Mouse (Mus musculus) lung, postnatal 0 days (tissue): ENCODE measurements around the gene Mta3. TPM values are rescaled to one million over a fixed set of nuclear protein-coding genes. Genes with fewer than 3 reads are reported as not detected.

ENCODE experiments used
- ATAC-seq: fragments of 200-750 bp; cut with Nextera tagmentation; 2 replicates; pipeline ENCODE4 v1.8.0; 2017; ENCODE audit warnings: moderate library complexity
- DNase-seq: peaks from one replicate; pipeline ENCODE4 v3.0.0-alpha.2; 2016; ENCODE audit warnings: low spot score
- H3K27ac ChIP-seq: fragments of 300-500 bp; sonication (generic); 2 replicates; pipeline ENCODE4 v1.5.1; 2014; ENCODE audit warnings: antibody characterized with exemption, mild to moderate bottlenecking, low read length, mixed read lengths
- H3K27me3 ChIP-seq: fragments of 300-500 bp; sonication (generic); replicated peaks from 2 replicates; pipeline ENCODE4 v1.6.1; 2014; ENCODE audit warnings: low read length, mixed read lengths; ENCODE audit not compliant: insufficient read depth
- H3K36me3 ChIP-seq: fragments of 300-500 bp; sonication (generic); 2 replicates; pipeline ENCODE4 v1.6.1; 2014; ENCODE audit warnings: low read length, mixed read lengths; ENCODE audit not compliant: insufficient read depth
- H3K4me1 ChIP-seq: fragments of 300-500 bp; sonication (generic); 2 replicates; pipeline ENCODE4 v1.6.1; 2014; ENCODE audit warnings: antibody characterized with exemption, low read depth, low read length, mixed read lengths; ENCODE audit not compliant: insufficient read depth
- H3K4me2 ChIP-seq: fragments of 300-500 bp; sonication (generic); replicated peaks from 2 replicates; pipeline ENCODE4 v1.6.1; 2014; ENCODE audit warnings: low read depth, mild to moderate bottlenecking, low read length, moderate library complexity, mixed read lengths
- H3K4me3 ChIP-seq: fragments of 300-500 bp; sonication (generic); 2 replicates; pipeline ENCODE4 v1.5.1; 2014; ENCODE audit warnings: low read depth, low read length
- H3K9ac ChIP-seq: fragments of 300-500 bp; sonication (generic); replicated peaks from 2 replicates; pipeline ENCODE4 v1.6.1; 2014; ENCODE audit warnings: low read depth, mild to moderate bottlenecking
- H3K9me3 ChIP-seq: fragments of 300-500 bp; sonication (generic); 2 replicates; pipeline ENCODE4 v1.6.1; 2016; ENCODE audit warnings: low read length, mixed read lengths
- CTCF ChIP-seq: IDR thresholded peaks from 2 replicates; pipeline ENCODE4 v1.5.1; 2016; ENCODE audit warnings: antibody characterized with exemption, mild to moderate bottlenecking
- EP300 ChIP-seq: IDR thresholded peaks from 2 replicates; pipeline ENCODE4 v1.6.1; 2016; ENCODE audit warnings: antibody characterized with exemption, mild to moderate bottlenecking, control low read depth
- WGBS: fragments of 180-500 bp; shearing (Covaris S2); extraction: QIAGEN DNeasy Blood & Tissue Kit; methylation state at CpG from one replicate; pipeline ENCODE4 v1.1.7; 2014; 5-methylcytosine and 5-hydroxymethylcytosine counted together
- polyA plus RNA-seq: library from polyadenylated mRNA; unstranded; fragments of >200 nt; fragmentation: Nextera tagmentation; extraction: Ambion mirVana; gene quantifications from 2 replicates; pipeline ENCODE4 v1.2.1, GENCODE M21; 2015

Mta3 gene
- polyA plus RNA-seq, 1 experiment from 2014 or later = 32.0 TPM

DNA sequence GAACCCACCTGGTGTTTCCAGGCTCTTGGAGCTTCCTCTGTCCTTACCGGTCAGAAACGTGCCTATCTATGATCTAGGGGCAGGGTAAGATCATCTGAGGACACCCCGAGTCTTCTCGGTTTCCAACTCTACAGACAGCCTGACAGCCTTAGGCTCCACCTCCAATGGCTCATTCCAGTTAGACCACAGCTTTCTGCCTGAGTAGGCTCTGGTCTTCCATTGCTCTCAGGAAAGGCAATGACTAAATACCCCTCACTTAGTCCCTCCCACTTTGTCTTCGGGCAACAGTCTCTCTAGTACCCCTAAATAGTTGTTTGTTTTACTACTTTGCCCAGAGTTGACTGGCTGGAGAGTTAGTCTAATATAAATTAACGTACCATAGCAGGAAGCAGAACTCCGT, 111.0 kb downstream of the Mta3 start:
- Histone ChIP-seq H3K9me3 (no peaks in the 10 kb centered on the region), H3K4me1 (no peaks in the 10 kb centered on the region), H3K27ac (no peak overlapping the region), H3K27me3 (no peaks in the 10 kb centered on the region), H3K36me3 (peaks cover 3% of the 10 kb centered on the region; the same call in 1 of the 2 replicates), H3K4me2 (no peak overlapping the region), H3K4me3 (no peak overlapping the region), H3K9ac (no peak overlapping the region)
- DNase-seq (no peak), ATAC-seq (no peak)
- no peak for TF ChIP-seq CTCF
- no peak for TF ChIP-seq EP300
- 60% methylated on average over 7 of the region's 7 CpGs for whole genome bisulfite sequencing

DNA sequence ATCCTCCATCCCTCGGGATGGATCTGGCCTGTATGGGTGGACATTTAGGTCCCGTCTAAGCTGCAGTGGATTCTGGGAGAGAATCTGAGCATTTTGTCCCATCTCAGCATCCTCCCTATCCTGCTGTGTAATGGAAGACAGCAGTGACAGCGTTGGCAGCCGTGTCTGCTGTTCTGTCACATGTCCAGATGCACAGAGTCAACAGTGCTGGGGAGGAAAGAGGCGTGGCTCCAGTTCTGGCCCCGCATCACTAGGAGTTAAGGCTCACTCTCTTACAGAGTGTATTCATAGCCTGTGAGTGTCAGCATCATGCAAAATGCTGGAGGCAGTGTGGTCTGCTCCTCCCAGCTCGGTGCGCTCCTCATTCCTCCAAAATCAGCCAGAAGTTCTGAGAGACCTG, 113.5 kb downstream of the Mta3 start:
- H3K36me3 ChIP-seq = no peaks in the 10 kb centered on the region
- no peaks in the 10 kb centered on the region for H3K9me3 ChIP-seq
- ATAC-seq (peak; percentile 51), DNase-seq (no peak)
- H3K4me1 ChIP-seq = no peaks in the 10 kb centered on the region
- 44% methylated on average over 8 of the region's 8 CpGs for WGBS
- no peak for TF ChIP-seq EP300
- no peak for TF ChIP-seq CTCF
- no peaks in the 10 kb centered on the region for H3K27me3 ChIP-seq
- no peak overlapping the region for H3K4me3 ChIP-seq
- no peak overlapping the region for H3K27ac ChIP-seq
- H3K4me2 ChIP-seq = no peak overlapping the region
- H3K9ac ChIP-seq = no peak overlapping the region

DNA sequence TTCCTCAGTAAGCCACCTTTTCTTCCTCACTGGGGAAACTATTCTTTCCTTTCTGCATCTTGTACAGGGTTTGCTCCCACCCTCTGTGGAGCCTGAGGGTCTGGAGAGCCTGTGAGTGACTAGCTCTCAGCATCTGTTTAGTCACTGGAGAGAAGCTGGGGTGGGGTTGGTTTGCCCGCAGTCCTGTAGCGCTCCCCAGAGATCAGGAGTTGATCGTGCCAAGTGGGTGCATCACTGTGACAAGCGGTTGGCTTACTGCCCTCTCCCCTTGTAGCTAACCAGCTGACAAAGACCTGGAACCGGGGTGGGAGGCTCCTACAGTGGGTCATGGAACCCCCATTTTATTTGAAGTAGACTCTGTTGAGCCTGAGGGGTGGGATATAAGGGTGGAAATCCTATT, 114.7 kb downstream of the Mta3 start:
- 78% methylated on average over 5 of the region's 5 CpGs for WGBS
- no peak overlapping the region for H3K27ac ChIP-seq
- no peak overlapping the region for H3K4me3 ChIP-seq
- no peaks in the 10 kb centered on the region for H3K27me3 ChIP-seq
- H3K9me3 ChIP-seq = no peaks in the 10 kb centered on the region
- ATAC-seq = no peak
- TF ChIP-seq CTCF = no peak
- no peak for TF ChIP-seq EP300
- no peak overlapping the region for H3K9ac ChIP-seq
- no peaks in the 10 kb centered on the region for H3K4me1 ChIP-seq
- no peak overlapping the region for H3K4me2 ChIP-seq
- DNase-seq = no peak
- H3K36me3 ChIP-seq = no peaks in the 10 kb centered on the region

DNA sequence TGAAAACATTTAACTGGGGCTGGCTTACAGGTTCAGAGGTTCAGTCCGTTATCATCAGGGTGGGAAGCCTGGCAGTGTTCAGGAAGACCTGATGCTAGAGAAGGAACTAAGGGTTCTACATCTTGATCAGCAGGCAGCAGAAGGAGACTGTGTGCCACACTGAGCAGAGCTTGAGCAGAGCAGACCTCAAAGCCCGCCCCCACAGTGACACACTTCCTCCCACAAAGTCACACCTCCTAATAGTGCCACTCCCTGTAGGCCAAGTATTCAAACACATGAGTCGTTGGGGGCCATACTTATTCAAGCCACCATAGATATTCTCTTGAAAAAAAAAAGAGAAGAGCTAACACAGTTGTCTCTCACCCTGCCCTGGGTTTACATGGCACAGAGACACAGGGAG, 115.9 kb downstream of the Mta3 start:
- no peaks in the 10 kb centered on the region for H3K4me1 ChIP-seq
- H3K27me3 ChIP-seq = no peaks in the 10 kb centered on the region
- TF ChIP-seq EP300 (no peak), CTCF (no peak)
- H3K9me3 ChIP-seq = no peaks in the 10 kb centered on the region
- no peaks in the 10 kb centered on the region for H3K36me3 ChIP-seq
- WGBS = 80% methylated on average over 3 of the region's 3 CpGs
- no peak for DNase-seq
- ATAC-seq = no peak
- H3K4me3 ChIP-seq = no peak overlapping the region
- no peak overlapping the region for H3K4me2 ChIP-seq
- no peak overlapping the region for H3K27ac ChIP-seq
- H3K9ac ChIP-seq = no peak overlapping the region

DNA sequence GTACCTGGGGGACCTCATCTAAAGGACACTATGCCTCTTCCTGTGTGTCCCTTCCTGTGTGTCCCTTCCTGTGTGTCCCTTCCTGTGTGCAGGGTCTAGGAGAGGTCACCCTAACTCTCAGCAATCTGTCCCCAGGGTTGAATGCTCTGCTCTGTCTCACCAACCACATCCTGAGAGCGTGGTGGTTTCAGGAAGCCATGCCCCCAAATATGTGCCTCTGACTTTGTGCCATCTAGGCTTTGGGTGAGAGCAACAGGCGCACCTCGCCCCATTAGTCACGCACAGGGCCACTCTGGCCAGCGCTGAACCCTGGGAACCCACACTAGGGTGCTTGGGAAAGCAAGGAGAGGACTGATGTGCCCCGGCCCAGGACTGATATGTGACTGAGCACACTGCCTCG, 117.9 kb downstream of the Mta3 start:
- H3K4me1 ChIP-seq = no peaks in the 10 kb centered on the region
- TF ChIP-seq EP300 (no peak), CTCF (no peak)
- no peak overlapping the region for H3K27ac ChIP-seq
- no peak overlapping the region for H3K4me3 ChIP-seq
- H3K9me3 ChIP-seq = no peaks in the 10 kb centered on the region
- ATAC-seq (0 out of 2 replicates have a peak, but pooled peaks have one; percentile 22), DNase-seq (no peak)
- no peak overlapping the region for H3K4me2 ChIP-seq
- no peak overlapping the region for H3K9ac ChIP-seq
- H3K27me3 ChIP-seq = no peaks in the 10 kb centered on the region
- 83% methylated on average over 7 of the region's 7 CpGs for WGBS
- no peaks in the 10 kb centered on the region for H3K36me3 ChIP-seq

DNA sequence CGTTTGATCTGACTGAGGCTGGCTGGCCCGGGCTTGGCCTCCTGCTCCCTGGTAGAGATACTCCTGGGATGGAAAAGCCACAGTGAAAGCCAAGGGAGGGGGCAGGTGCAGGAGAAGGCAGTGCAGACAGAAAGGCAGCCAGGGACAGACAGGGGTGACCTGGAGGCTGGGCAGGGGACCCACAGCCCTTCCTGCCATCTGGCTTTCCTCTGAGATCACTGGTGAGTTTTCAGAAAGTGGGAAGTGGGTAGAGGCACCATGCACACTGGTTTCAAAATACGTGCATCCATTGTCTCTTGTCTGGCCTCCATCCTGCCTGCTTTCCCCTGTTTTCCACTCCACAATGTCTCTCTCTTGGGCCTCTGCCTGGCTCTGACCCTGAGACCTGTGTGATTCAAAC, 123.4 kb downstream of the Mta3 start:
- no peak overlapping the region for H3K4me3 ChIP-seq
- DNase-seq = no peak
- 49% methylated on average over 3 of the region's 3 CpGs for WGBS

More for the DNA sequence above, 123.4 kb downstream of the Mta3 start:
- Histone ChIP-seq H3K4me1 (no peaks in the 10 kb centered on the region), H3K9ac (no peak overlapping the region), H3K36me3 (no peaks in the 10 kb centered on the region), H3K4me2 (no peak overlapping the region), H3K9me3 (no peaks in the 10 kb centered on the region), H3K27me3 (no peaks in the 10 kb centered on the region), H3K27ac (no peak overlapping the region)
- no peak for TF ChIP-seq EP300
- no peak for TF ChIP-seq CTCF
- no peak for ATAC-seq
